Mouse (Mus musculus) cerebellum, adult 11 months (tissue): ENCODE data around the gene Nek7.

Experiments used
- DNase-seq: peaks from one replicate; pipeline ENCODE4 v3.0.0; 2022

Nek7 gene

GRCm38 (mm10) chr1:138607862-138608261, 12.1 kb downstream of the Nek7 start:
- DNase-seq: no peak

GRCm38 (mm10) chr1:138606771-138607170, 13.2 kb downstream of the Nek7 start:
- DNase-seq: no peak

GRCm38 (mm10) chr1:138604736-138605135, 15.2 kb downstream of the Nek7 start:
- DNase-seq: no peak

- DNase-seq: no peak
Measured at GRCm38 (mm10) chr1:138603974-138604373, 16.0 kb downstream of the Nek7 start.

GRCm38 (mm10) chr1:138598087-138598486, 21.9 kb downstream of the Nek7 start:
- DNase-seq: no peak

GRCm38 (mm10) chr1:138596127-138596706, 23.7 kb downstream of the Nek7 start:
- DNase-seq: no peak

GRCm38 (mm10) chr1:138594910-138595309, 25.0 kb downstream of the Nek7 start:
- DNase-seq: no peak

- DNase-seq: no peak
Measured at GRCm38 (mm10) chr1:138593922-138594321, 26.0 kb downstream of the Nek7 start.

- no peak for DNase-seq
Measured at GRCm38 (mm10) chr1:138592466-138592865, 27.5 kb downstream of the Nek7 start.

- no peak for DNase-seq
Measured at GRCm38 (mm10) chr1:138590451-138591022, 29.4 kb downstream of the Nek7 start.

GRCm38 (mm10) chr1:138589126-138589525, 30.8 kb downstream of the Nek7 start:
- DNase-seq: no peak

- DNase-seq: no peak
Measured at GRCm38 (mm10) chr1:138587812-138588211, 32.1 kb downstream of the Nek7 start.

GRCm38 (mm10) chr1:138586891-138587290, 33.0 kb downstream of the Nek7 start:
- no peak for DNase-seq

- no peak for DNase-seq
Measured at GRCm38 (mm10) chr1:138584423-138585013, 35.4 kb downstream of the Nek7 start.

GRCm38 (mm10) chr1:138582225-138582624, 37.7 kb downstream of the Nek7 start:
- no peak for DNase-seq

GRCm38 (mm10) chr1:138579822-138580492, 40.0 kb downstream of the Nek7 start:
- no peak for DNase-seq

- no peak for DNase-seq
Measured at GRCm38 (mm10) chr1:138579207-138579606, 40.7 kb downstream of the Nek7 start.

GRCm38 (mm10) chr1:138576803-138577202, 43.1 kb downstream of the Nek7 start:
- no peak for DNase-seq

GRCm38 (mm10) chr1:138576066-138576697, 43.8 kb downstream of the Nek7 start:
- DNase-seq: no peak

GRCm38 (mm10) chr1:138575629-138576028, 44.3 kb downstream of the Nek7 start:
- DNase-seq: no peak

GRCm38 (mm10) chr1:138571565-138572361, 48.2 kb downstream of the Nek7 start:
- no peak for DNase-seq

- no peak for DNase-seq
Measured at GRCm38 (mm10) chr1:138571038-138571441, 48.9 kb downstream of the Nek7 start.
